Mouse (Mus musculus) liver, embryonic 11.5 days (tissue): ENCODE results near the gene Car9. TPM values are rescaled to one million over a fixed set of nuclear protein-coding genes. Genes with fewer than 3 reads are reported as not detected.
A peak's percentile ranks its signal among the peaks of the same experiment; 100 is the strongest.
"Not testable (repeated sequence)": the region's sequence is repeated elsewhere in the genome, so short reads cannot be mapped to it uniquely, and the experiment has no call there.

ENCODE experiments used
- ATAC-seq: fragments of 200-750 bp; cut with Nextera tagmentation; replicated peaks from 2 replicates; pipeline ENCODE4 v1.8.0; 2017; ENCODE audit warnings: moderate number of reproducible peaks, mild to moderate bottlenecking, moderate TSS enrichment, moderate library complexity; ENCODE audit not compliant: low FRiP score
- DNase-seq: peaks from one replicate; pipeline ENCODE4 v3.0.0-alpha.2; 2017; ENCODE audit warnings: low spot score
- H3K27ac ChIP-seq: fragments of 300-500 bp; sonication (generic); 2 replicates; pipeline ENCODE4 v1.5.1; 2014; ENCODE audit warnings: mild to moderate bottlenecking, low read depth, low read length, control low read depth
- H3K27me3 ChIP-seq: fragments of 300-500 bp; sonication (generic); replicated peaks from 2 replicates; pipeline ENCODE4 v1.6.1; 2014; ENCODE audit warnings: low read length, mixed read lengths; ENCODE audit not compliant: control insufficient read depth, insufficient read depth
- H3K36me3 ChIP-seq: fragments of 300-500 bp; sonication (generic); 2 replicates; pipeline ENCODE4 v1.6.1; 2014; ENCODE audit warnings: mild to moderate bottlenecking, low read length, moderate library complexity, mixed read lengths; ENCODE audit not compliant: control insufficient read depth, insufficient read depth
- H3K4me1 ChIP-seq: fragments of 300-500 bp; sonication (generic); replicated peaks from 2 replicates; pipeline ENCODE4 v1.6.1; 2014; ENCODE audit warnings: low read length, mixed read lengths; ENCODE audit not compliant: control insufficient read depth, insufficient read depth
- H3K4me2 ChIP-seq: fragments of 300-500 bp; sonication (generic); 2 replicates; pipeline ENCODE4 v1.6.1; 2014; ENCODE audit warnings: mild to moderate bottlenecking, control low read depth, moderate library complexity
- H3K4me3 ChIP-seq: fragments of 300-500 bp; sonication (generic); 2 replicates; pipeline ENCODE4 v1.5.1; 2014; ENCODE audit warnings: low read depth, low read length, control low read depth
- H3K9ac ChIP-seq: fragments of 300-500 bp; sonication (generic); 2 replicates; pipeline ENCODE4 v1.6.1; 2014; ENCODE audit warnings: low read depth, low read length, control low read depth
- H3K9me3 ChIP-seq: fragments of 300-500 bp; sonication (generic); 2 replicates; pipeline ENCODE4 v1.6.1; 2016; ENCODE audit warnings: low read length, inconsistent platforms, mixed read lengths; ENCODE audit not compliant: control insufficient read depth
- whole genome bisulfite sequencing: fragments of 180-500 bp; shearing (Covaris S2); extraction: QIAGEN DNeasy Blood & Tissue Kit; methylation state at CpG from one replicate; pipeline ENCODE4 v1.1.7; 2014; 5-methylcytosine and 5-hydroxymethylcytosine counted together
- polyA plus RNA-seq: library from polyadenylated mRNA; unstranded; fragments of >200 nt; fragmentation: Nextera tagmentation; extraction: Ambion mirVana; gene quantifications from 2 replicates; pipeline ENCODE4 v1.2.1, GENCODE M21; 2014

Gene Car9
- polyA plus RNA-seq, 1 experiment from 2014 or later, result 2.0 TPM

GRCm38 (mm10) chr4:43478534-43478858 lies 28.3 kb upstream of the Car9 start:
- Histone ChIP-seq H3K9me3 (no peaks in the 10 kb centered on the region), H3K9ac (peak overlapping the region; percentile 34), H3K4me2 (peak overlapping the region; percentile 63), H3K4me1 (peaks cover 5% of the 10 kb centered on the region), H3K4me3 (peak overlapping the region; percentile 36), H3K36me3 (no peaks in the 10 kb centered on the region), H3K27me3 (no peaks in the 10 kb centered on the region), H3K27ac (no peak overlapping the region)
- DNase-seq (no peak), ATAC-seq (no peak)
- WGBS, result 27% methylated on average over 8 of the region's 8 CpGs

GRCm38 (mm10) chr4:43478906-43479832 lies 27.6 kb upstream of the Car9 start:
- Histone ChIP-seq H3K4me1 (peaks cover 5% of the 10 kb centered on the region), H3K36me3 (no peaks in the 10 kb centered on the region), H3K9ac (no peak overlapping the region), H3K27me3 (no peaks in the 10 kb centered on the region), H3K4me3 (no peak overlapping the region; the same call in 1 of the 2 replicates), H3K27ac (no peak overlapping the region), H3K4me2 (peak overlapping the region; percentile 63), H3K9me3 (no peaks in the 10 kb centered on the region)
- DNase-seq (peak; percentile 62), ATAC-seq (no peak)
- WGBS, result 37% methylated on average over 24 of the region's 24 CpGs

- no peaks in the 10 kb centered on the region for H3K27me3 ChIP-seq
- H3K9ac ChIP-seq, result no peak overlapping the region
- H3K27ac ChIP-seq, result no peak overlapping the region
- no peaks in the 10 kb centered on the region for H3K9me3 ChIP-seq
- no peak overlapping the region for H3K4me3 ChIP-seq
- peaks cover 5% of the 10 kb centered on the region for H3K4me1 ChIP-seq
- no peaks in the 10 kb centered on the region for H3K36me3 ChIP-seq
- ATAC-seq (no peak), DNase-seq (no peak)
- no peak overlapping the region for H3K4me2 ChIP-seq
- 80% methylated on average over 5 of the region's 5 CpGs for WGBS
These were observed 25.8 kb upstream of the Car9 start for GRCm38 (mm10) chr4:43480985-43481384.

- Histone ChIP-seq H3K4me2 (no peak overlapping the region), H3K4me3 (no peak overlapping the region), H3K27me3 (no peaks in the 10 kb centered on the region), H3K4me1 (peaks cover 5% of the 10 kb centered on the region), H3K36me3 (no peaks in the 10 kb centered on the region), H3K9me3 (no peaks in the 10 kb centered on the region), H3K27ac (no peak overlapping the region), H3K9ac (no peak overlapping the region)
- 56% methylated on average over 7 of the region's 7 CpGs for WGBS
- ATAC-seq (no peak), DNase-seq (no peak)
These were observed 24.8 kb upstream of the Car9 start for GRCm38 (mm10) chr4:43481894-43482456.

GRCm38 (mm10) chr4:43482591-43482990 lies 24.2 kb upstream of the Car9 start:
- no peak overlapping the region for H3K4me2 ChIP-seq
- H3K27ac ChIP-seq, result no peak overlapping the region
- DNase-seq (no peak), ATAC-seq (no peak)
- H3K4me3 ChIP-seq, result no peak overlapping the region
- WGBS, result 63% methylated on average over 10 of the region's 10 CpGs
- H3K9me3 ChIP-seq, result no peaks in the 10 kb centered on the region
- no peaks in the 10 kb centered on the region for H3K27me3 ChIP-seq
- peaks cover 5% of the 10 kb centered on the region for H3K4me1 ChIP-seq
- no peak overlapping the region for H3K9ac ChIP-seq
- H3K36me3 ChIP-seq, result no peaks in the 10 kb centered on the region

GRCm38 (mm10) chr4:43483535-43484091 lies 23.2 kb upstream of the Car9 start, which contains the start of gene Sit1:
TSS of gene Sit1 (minus strand) at chr4:43483734.
- Histone ChIP-seq H3K9ac (no peak within 1 kb of the TSS), H3K36me3 (no peaks in the 10 kb centered on the region), H3K4me2 (no peak within 1 kb of the TSS), H3K4me1 (peaks cover 2% of the 10 kb centered on the region), H3K9me3 (no peaks in the 10 kb centered on the region), H3K27me3 (no peaks in the 10 kb centered on the region), H3K27ac (no peak within 1 kb of the TSS), H3K4me3 (no peak within 1 kb of the TSS)
- WGBS, result 61% methylated on average over 12 of the region's 12 CpGs
- DNase-seq (no peak), ATAC-seq (no peak)

GRCm38 (mm10) chr4:43485666-43486065 lies 21.1 kb upstream of the Car9 start:
- not testable (repeated sequence) for ATAC-seq, H3K27ac ChIP-seq, H3K9ac ChIP-seq, H3K36me3 ChIP-seq, H3K9me3 ChIP-seq, H3K4me3 ChIP-seq, H3K27me3 ChIP-seq, DNase-seq, H3K4me2 ChIP-seq, H3K4me1 ChIP-seq
- WGBS, result 76% methylated on average over 5 of the region's 5 CpGs

- Histone ChIP-seq H3K4me3 (no peak overlapping the region), H3K27me3 (no peaks in the 10 kb centered on the region), H3K4me1 (no peaks in the 10 kb centered on the region; the same call in 1 of the 2 replicates), H3K4me2 (no peak overlapping the region), H3K27ac (no peak overlapping the region), H3K9me3 (no peaks in the 10 kb centered on the region), H3K9ac (no peak overlapping the region), H3K36me3 (no peaks in the 10 kb centered on the region)
- DNase-seq (no peak), ATAC-seq (no peak)
- 92% methylated on average over 3 of the region's 3 CpGs for WGBS
These were observed 17.2 kb upstream of the Car9 start for GRCm38 (mm10) chr4:43489611-43490010.
